Mouse (Mus musculus) cerebellum, adult (tissue): Measurements from ENCODE around the gene Msi2.

Source experiments
- ATAC-seq: cut with Nextera tagmentation; 2 replicates; pipeline ENCODE4 v1.9.2; 2017; ENCODE audit warnings: mild to moderate bottlenecking, moderate library complexity, mixed read lengths; ENCODE audit not compliant: insufficient number of reproducible peaks, low FRiP score, low TSS enrichment

Gene Msi2

GRCm38 (mm10) chr11:88574575-88575360 lies 143.5 kb downstream of the Msi2 start:
- no peak for ATAC-seq

- ATAC-seq: no peak
These were observed 145.3 kb downstream of the Msi2 start for GRCm38 (mm10) chr11:88573013-88573412.

- no peak for ATAC-seq
These were observed 145.9 kb downstream of the Msi2 start for GRCm38 (mm10) chr11:88572461-88572860.

GRCm38 (mm10) chr11:88570715-88571202 lies 147.6 kb downstream of the Msi2 start:
- ATAC-seq: 0 out of 2 replicates have a peak, but pooled peaks have one; percentile 15

- ATAC-seq: no peak
These were observed 151.4 kb downstream of the Msi2 start for GRCm38 (mm10) chr11:88566613-88567606.

- 0 out of 2 replicates have a peak, but pooled peaks have one; percentile 56 for ATAC-seq
These were observed 153.5 kb downstream of the Msi2 start for GRCm38 (mm10) chr11:88564810-88565209.

GRCm38 (mm10) chr11:88564363-88564762 lies 153.9 kb downstream of the Msi2 start:
- ATAC-seq: no peak

GRCm38 (mm10) chr11:88561191-88561590 lies 157.1 kb downstream of the Msi2 start:
- ATAC-seq: no peak

- ATAC-seq: no peak
These were observed 157.7 kb downstream of the Msi2 start for GRCm38 (mm10) chr11:88560634-88561033.

- no peak for ATAC-seq
These were observed 158.8 kb downstream of the Msi2 start for GRCm38 (mm10) chr11:88559365-88559970.

- ATAC-seq: no peak
These were observed 159.6 kb downstream of the Msi2 start for GRCm38 (mm10) chr11:88558731-88559130.

GRCm38 (mm10) chr11:88557828-88558580 lies 160.3 kb downstream of the Msi2 start:
- ATAC-seq: no peak

- ATAC-seq: no peak
These were observed 161.1 kb downstream of the Msi2 start for GRCm38 (mm10) chr11:88557116-88557768.

- no peak for ATAC-seq
These were observed 162.3 kb downstream of the Msi2 start for GRCm38 (mm10) chr11:88555902-88556549.

GRCm38 (mm10) chr11:88555232-88555818 lies 163.0 kb downstream of the Msi2 start:
- ATAC-seq: no peak

- ATAC-seq: no peak
These were observed 164.6 kb downstream of the Msi2 start for GRCm38 (mm10) chr11:88553521-88554310.

- ATAC-seq: no peak
These were observed 165.3 kb downstream of the Msi2 start for GRCm38 (mm10) chr11:88552987-88553386.

GRCm38 (mm10) chr11:88552385-88552784 lies 165.9 kb downstream of the Msi2 start:
- ATAC-seq: no peak
